Mouse (Mus musculus): ENCODE measurements at regions not wholly inside any gene's neighbourhood (a gene's known extent, or its start where the extent isn't known, plus 50 kb on each side); places are given as distances from the start of the nearest gene placed in this dataset.

DNA sequence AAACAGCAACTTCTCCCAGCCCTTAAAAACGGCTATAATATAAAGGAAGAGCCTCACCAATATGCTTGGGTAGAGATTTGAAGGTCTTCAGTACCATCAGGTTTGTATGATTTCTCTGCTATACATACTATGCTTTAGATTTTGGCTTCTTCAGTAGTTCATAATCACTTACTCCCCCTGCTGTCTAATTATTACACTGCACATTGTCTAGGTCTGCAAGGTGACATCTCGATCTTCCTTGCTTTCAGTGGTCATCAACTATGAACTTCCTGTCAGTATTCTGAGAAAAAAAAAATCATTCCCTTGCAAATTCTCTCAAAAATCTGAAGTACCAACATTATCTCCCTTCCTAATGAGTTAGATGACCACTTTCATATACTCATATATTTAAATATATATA is 225.4 kb upstream of the Galnt5 start:
- DNase-seq (ENCODE audit: low spot score in 2 of 2): no peak

DNA sequence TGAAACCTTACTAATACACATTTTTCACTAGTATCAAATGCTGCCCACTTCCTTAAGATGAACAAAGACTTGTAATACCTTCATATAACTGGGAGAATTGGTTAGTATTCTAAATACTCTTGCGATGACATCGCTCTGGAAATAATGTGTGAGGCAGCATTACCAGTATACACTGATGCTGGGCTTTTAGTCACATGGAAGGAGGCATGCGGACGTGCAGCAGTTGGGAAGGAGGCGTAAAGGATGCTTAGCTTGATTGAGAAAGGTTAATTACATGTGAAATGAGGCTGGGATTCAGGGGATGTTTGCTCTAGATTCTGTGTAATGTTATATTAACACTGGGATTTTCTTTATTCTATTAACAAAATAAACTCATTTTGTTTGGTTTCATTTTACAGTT is 221.5 kb upstream of the Galnt5 start:
- DNase-seq (ENCODE audit: low spot score in 2 of 2): no peak

DNA sequence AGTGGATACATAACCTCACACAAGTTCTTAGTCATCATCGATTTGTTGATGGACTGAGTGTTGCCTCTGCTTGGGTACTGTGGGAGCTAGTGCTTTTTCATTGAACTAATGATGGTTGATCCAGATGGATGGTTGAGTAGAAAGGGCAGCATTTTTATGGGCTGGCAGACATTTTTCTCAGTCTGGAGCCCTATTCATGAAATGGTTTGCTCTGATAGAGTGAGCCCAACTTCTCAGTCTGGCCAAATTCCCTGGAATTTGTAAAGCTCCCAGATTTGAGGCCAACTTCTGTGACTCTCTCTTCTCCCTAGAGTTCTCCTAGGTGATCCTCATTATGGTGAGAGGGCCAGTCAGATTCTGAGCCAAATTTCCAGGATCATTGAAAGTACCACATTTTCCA is 216.8 kb upstream of the Galnt5 start:
- DNase-seq (ENCODE audit: low spot score in 2 of 2): no peak

- DNase-seq (ENCODE audit: low spot score in 2 of 2): no peak
Observed at GRCm38 (mm10) chr2:57793519-57794296, 204.0 kb upstream of the Galnt5 start.

GRCm38 (mm10) chr2:57799279-57799678 is 198.4 kb upstream of the Galnt5 start:
- no peak for DNase-seq (ENCODE audit: low spot score in 2 of 2)

GRCm38 (mm10) chr2:57807911-57808310 is 189.8 kb upstream of the Galnt5 start:
- no peak for DNase-seq (ENCODE audit: low spot score in 2 of 2)

GRCm38 (mm10) chr2:57812996-57813395 is 184.7 kb upstream of the Galnt5 start:
- no peak for DNase-seq (ENCODE audit: low spot score in 2 of 2)

DNA sequence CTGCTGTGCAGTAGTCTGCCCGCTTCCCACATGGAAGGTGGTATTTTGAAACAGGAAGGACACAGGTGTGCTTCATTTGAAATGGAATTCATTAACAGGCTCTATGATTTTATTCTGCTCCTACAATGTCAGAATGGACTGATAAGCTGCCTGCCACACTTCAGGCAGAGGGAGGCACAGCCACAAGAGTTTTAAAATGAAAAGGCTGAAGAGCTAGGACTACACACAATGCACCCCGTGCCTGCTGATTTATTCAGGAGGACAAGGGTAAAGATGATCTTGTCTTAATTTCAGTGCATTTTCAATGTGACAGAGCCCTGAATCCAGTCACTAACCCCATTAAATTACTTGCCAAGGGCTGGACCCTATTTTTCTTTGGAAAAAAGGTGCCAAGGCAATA is 177.3 kb upstream of the Galnt5 start:
- no peak for DNase-seq (ENCODE audit: low spot score in 2 of 2)

- no peak for DNase-seq (ENCODE audit: low spot score in 2 of 2)
Observed at GRCm38 (mm10) chr2:57820923-57821322, 176.8 kb upstream of the Galnt5 start.

GRCm38 (mm10) chr2:57828284-57828683 is 169.4 kb upstream of the Galnt5 start:
- DNase-seq (ENCODE audit: low spot score in 2 of 2): no peak

- DNase-seq (ENCODE audit: low spot score in 2 of 2): no peak
Observed at GRCm38 (mm10) chr2:57832565-57833355, 164.9 kb upstream of the Galnt5 start.

GRCm38 (mm10) chr2:57845135-57845534 is 152.5 kb upstream of the Galnt5 start:
- DNase-seq (ENCODE audit: low spot score in 2 of 2): no peak

DNA sequence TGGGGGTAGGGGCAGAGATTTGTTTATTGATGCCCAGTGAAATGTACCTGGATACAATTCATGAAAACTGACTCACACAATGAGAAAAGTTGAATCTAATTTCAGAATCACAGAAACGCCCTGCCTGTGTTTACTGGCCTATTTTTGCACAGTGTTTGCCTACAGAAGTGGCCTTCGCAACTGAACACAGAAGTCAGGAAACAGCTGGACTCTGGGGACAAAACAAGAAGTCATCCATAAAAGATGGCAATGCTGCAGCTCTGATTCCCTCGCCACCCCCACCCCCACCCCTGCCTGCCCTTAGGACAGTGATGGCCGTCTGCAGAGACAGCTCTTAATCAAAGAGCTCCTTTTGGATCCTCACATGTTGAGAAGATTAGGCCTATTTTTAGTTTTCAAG is 150.0 kb upstream of the Galnt5 start:
- DNase-seq (ENCODE audit: low spot score in 2 of 2): no peak

DNA sequence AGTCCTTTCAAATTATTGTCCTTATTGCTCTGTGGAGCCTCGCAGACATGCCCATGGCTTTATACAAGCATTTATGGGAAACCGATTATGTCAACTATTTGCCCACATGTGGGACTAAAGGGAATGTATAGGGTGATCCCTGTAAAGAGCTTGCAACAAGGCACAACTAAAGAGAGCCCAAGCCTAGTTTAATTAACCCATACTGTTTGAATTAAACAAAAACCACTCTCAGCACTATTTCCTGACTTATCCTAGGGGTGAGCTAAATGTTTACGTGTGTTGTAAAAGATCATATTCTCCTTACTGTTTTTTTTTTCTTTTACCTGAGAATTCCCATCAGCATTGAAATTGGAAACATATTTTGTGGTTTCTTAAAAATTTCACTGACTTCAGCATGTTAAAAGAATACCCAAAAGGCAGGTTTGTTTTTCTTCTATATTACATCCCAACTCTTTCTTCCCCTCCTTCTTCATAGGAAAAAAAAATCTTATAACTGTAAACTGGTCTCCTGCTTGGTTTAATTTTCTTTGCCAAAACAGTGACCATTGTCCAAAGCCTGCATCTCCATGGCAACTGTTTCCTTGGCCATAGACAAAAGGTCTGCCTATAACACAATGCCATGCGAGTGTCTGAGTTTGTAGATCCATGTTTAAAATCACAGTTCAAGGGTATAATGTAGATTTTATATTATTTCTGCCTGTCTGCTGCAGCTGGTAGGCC is 148.2 kb upstream of the Galnt5 start:
- DNase-seq (ENCODE audit: low spot score in 2 of 2): no peak

DNA sequence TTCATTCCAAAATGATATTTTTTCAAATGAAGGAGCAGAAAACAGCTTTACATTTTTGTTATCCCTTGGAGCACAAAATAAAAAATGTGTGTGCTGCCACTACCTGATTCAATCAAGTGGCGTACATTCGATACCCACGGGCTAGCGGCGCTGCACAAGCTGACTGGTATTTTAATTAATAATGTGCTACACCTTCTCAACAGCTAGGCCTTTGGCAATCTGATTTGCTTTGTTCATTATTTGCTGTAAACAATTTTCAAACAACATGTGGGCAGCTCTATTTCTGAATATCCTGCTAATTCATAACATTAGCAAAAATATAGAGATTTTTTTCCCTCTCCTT is 147.7 kb upstream of the Galnt5 start:
- DNase-seq (ENCODE audit: low spot score in 2 of 2): no peak

GRCm38 (mm10) chr2:57856524-57857107 is 141.1 kb upstream of the Galnt5 start:
- DNase-seq (ENCODE audit: low spot score in 2 of 2): no peak

- no peak for DNase-seq (ENCODE audit: low spot score in 2 of 2)
Observed at GRCm38 (mm10) chr2:57865289-57865688, 132.4 kb upstream of the Galnt5 start.

DNA sequence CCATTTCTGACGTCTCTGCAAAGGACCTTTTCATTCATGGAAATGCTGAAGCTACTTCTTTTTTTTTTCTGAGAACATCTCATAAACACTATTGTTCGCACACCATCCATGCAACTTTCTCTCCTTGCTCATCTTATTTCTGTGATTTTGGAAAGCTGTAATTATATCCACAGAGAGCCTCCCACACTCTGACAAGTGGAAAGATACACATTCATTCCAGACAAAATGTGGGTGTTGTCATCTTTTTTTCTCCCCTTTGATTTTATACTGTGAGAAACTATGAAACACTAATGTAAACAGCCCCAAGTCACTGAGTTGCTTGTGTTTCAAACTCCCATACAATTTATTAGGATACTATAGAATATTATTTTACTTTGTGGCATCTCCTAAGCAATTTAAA is 129.6 kb upstream of the Galnt5 start:
- DNase-seq (ENCODE audit: low spot score in 2 of 2): no peak

GRCm38 (mm10) chr2:57900168-57900567 is 97.5 kb upstream of the Galnt5 start:
- DNase-seq (ENCODE audit: low spot score in 2 of 2): no peak

- DNase-seq (ENCODE audit: low spot score in 2 of 2): no peak
Observed at GRCm38 (mm10) chr2:57900580-57901247, 97.0 kb upstream of the Galnt5 start.

- DNase-seq (ENCODE audit: low spot score in 2 of 2): no peak
Observed at GRCm38 (mm10) chr2:57905184-57905583, 92.5 kb upstream of the Galnt5 start.

DNA sequence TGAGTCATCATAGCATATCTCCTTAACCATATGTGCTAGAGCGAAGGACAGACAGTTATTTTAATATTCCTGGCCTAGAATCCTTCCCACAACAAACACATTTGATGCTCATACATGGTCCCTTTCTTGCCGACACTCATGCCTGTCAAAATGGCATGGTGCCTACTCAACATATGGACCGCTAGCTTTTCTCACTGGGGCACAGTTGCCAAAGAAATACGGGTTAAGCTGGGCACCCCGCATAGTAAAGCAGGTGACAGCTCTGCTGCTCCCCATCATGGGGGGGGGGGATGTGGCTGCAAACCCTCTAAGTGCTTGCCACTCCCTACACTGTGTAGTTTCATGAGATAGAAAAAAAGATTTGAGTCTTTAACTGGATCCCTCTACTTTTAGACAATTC is 90.7 kb upstream of the Galnt5 start:
- DNase-seq (ENCODE audit: low spot score in 2 of 2): no peak

Data from natural killer cell, adult 2 months (primary cell).